Mouse (Mus musculus) testis, adult 10 weeks (tissue): Measurements from ENCODE around the gene Rps6ka3. TPM values are rescaled to one million over a fixed set of nuclear protein-coding genes. Genes with fewer than 3 reads are reported as not detected.

ENCODE experiments used
- polyA plus RNA-seq: library from polyadenylated mRNA; stranded (reverse); fragments of 350-450 nt; fragmentation: Illumina TruSeq; extraction: RNeasy Lipid Tissue Mini Kit (QIAGEN cat#74804); gene quantifications from one replicate; pipeline ENCODE4 v1.2.3, GENCODE M21; 2014; ENCODE audit warnings: low read depth, low replicate concordance

Rps6ka3 gene
- 23.1 TPM for polyA plus RNA-seq

DNA sequence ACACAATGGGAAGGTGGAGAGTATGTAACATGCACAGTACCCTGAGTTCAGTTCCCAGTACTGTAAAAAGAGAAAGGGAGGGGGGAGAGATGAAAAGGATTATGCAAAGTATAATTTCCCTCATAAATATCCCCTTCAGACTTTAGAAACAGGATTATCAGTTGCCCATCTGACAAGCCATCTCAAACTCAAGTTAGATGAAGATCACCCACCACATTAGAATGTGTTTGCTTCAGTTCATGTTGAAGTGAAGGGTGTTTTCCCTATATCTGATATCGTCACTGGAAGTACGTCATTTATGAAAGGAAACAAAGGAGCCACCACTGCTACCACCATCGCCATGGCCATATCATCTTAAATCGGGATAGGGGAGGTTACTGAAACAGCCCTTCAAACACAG lies at the start of gene Rps6ka3:
Gene Rps6ka3 (plus strand): TSS at position 301 of the 400 bp plus-strand sequence.

GRCm38 (mm10) chrX:159371831-159372752 lies 162.0 kb downstream of the Rps6ka3 start, which contains the start of gene Eif1ax:
Gene Eif1ax, plus strand, starts transcription at chrX:159372178.

GRCm38 (mm10) chrX:159414130-159414828 lies 204.2 kb downstream of the Rps6ka3 start, which contains the start of gene Map7d2:
Gene Map7d2, plus strand, starts transcription at chrX:159414572.

Other genes starting within 250 kb of the Rps6ka3 start
- gene Eif1ax, start 161.9 kb downstream of the Rps6ka3 start, polyA plus RNA-seq: 59.5 TPM
- gene Map7d2, start 204.3 kb downstream of the Rps6ka3 start, polyA plus RNA-seq: 7.2 TPM